Comparison of ENCODE assay signal across 22 mouse cellular contexts in genomic region chr13:91616050-91616449, GRCm38 (mm10).
DNase-seq lines count a peak whose midpoint lies in the region; ATAC-seq lines count a peak whose summit lies in the region.
"Had no signal": no experiment of that assay in that cellular context is flagged by ENCODE, and none has a peak within 500 bp of the region (broad histone marks: within the 10 kb centered on the region; RNA-seq: fewer than 3 reads in every experiment).

No protein-coding gene starts in this region.

- H3K9ac ChIP-seq in forebrain, embryonic 16.5 days (replicated peaks; ENCODE audit: low read depth, low read length): no peak overlapping the region
- no peak overlapping the region for H3K9ac ChIP-seq in forebrain, embryonic 15.5 days (replicated peaks)
- H3K9ac ChIP-seq in hindbrain, embryonic 13.5 days: no peak overlapping the region
- H3K9ac ChIP-seq in hindbrain, embryonic 12.5 days: no peak overlapping the region
- no peak overlapping the region for H3K9ac ChIP-seq in midbrain, embryonic 11.5 days (ENCODE audit: low read length)
- no peak overlapping the region for H3K9ac ChIP-seq in midbrain, embryonic 13.5 days (replicated peaks)
- H3K9ac ChIP-seq: embryonic facial prominence, embryonic 15.5 days; heart, embryonic 13.5 days had no signal

- no peak overlapping the region for H3K4me2 ChIP-seq in forebrain, embryonic 16.5 days (ENCODE audit: low read length)
- H3K4me2 ChIP-seq in forebrain, embryonic 15.5 days (replicated peaks): no peak overlapping the region
- H3K4me2 ChIP-seq in hindbrain, embryonic 13.5 days: no peak overlapping the region
- H3K4me2 ChIP-seq in hindbrain, embryonic 12.5 days (replicated peaks): no peak overlapping the region
- H3K4me2 ChIP-seq in midbrain, embryonic 11.5 days: no peak overlapping the region
- H3K4me2 ChIP-seq in midbrain, embryonic 13.5 days (replicated peaks): no peak overlapping the region
- H3K4me2 ChIP-seq: embryonic facial prominence, embryonic 15.5 days; heart, embryonic 13.5 days had no signal

- 67% methylated on average over 3 of the region's 3 CpGs for WGBS in forebrain, embryonic 16.5 days
- WGBS in forebrain, embryonic 15.5 days: 62% methylated on average over 3 of the region's 3 CpGs
- 76% methylated on average over 3 of the region's 3 CpGs for WGBS in hindbrain, embryonic 13.5 days
- 85% methylated on average over 3 of the region's 3 CpGs for WGBS in hindbrain, embryonic 12.5 days
- 92% methylated on average over 3 of the region's 3 CpGs for WGBS in midbrain, embryonic 11.5 days
- 85% methylated on average over 3 of the region's 3 CpGs for WGBS in midbrain, embryonic 13.5 days

- no peak overlapping the region for H3K27ac ChIP-seq in forebrain, embryonic 16.5 days (ENCODE audit: low read length)
- H3K27ac ChIP-seq in forebrain, embryonic 15.5 days (replicated peaks): no peak overlapping the region
- H3K27ac ChIP-seq in hindbrain, embryonic 13.5 days: 0 out of 2 replicates have a peak overlapping the region, but pooled peaks have one; percentile 44
- no peak overlapping the region for H3K27ac ChIP-seq in hindbrain, embryonic 12.5 days
- H3K27ac ChIP-seq in midbrain, embryonic 11.5 days (ENCODE audit: low read depth, low read length): no peak overlapping the region
- no peak overlapping the region for H3K27ac ChIP-seq in midbrain, embryonic 13.5 days
- H3K27ac ChIP-seq: embryonic facial prominence, embryonic 15.5 days; forebrain, embryonic 10.5 days; gastrocnemius, adult 2 months; heart, embryonic 13.5 days had no signal

- ATAC-seq in forebrain, embryonic 16.5 days: peak; percentile 57
- ATAC-seq in forebrain, embryonic 15.5 days (replicated peaks): no peak
- no peak for ATAC-seq in hindbrain, embryonic 13.5 days (ENCODE audit: low FRiP score)
- ATAC-seq in hindbrain, embryonic 12.5 days (ENCODE audit: low FRiP score): no peak
- no peak for ATAC-seq in midbrain, embryonic 11.5 days (ENCODE audit: low FRiP score)
- ATAC-seq in midbrain, embryonic 13.5 days: no peak
- ATAC-seq: activated CD4-positive, CD25-positive, alpha-beta regulatory T cell, adult 4 months; intestine, postnatal 0 days; Patski had no signal

- no peaks in the 10 kb centered on the region for H3K27me3 ChIP-seq in forebrain, embryonic 16.5 days (replicated peaks; ENCODE audit: control insufficient read depth, insufficient read depth, low read length)
- H3K27me3 ChIP-seq in forebrain, embryonic 15.5 days: no peaks in the 10 kb centered on the region
- no peaks in the 10 kb centered on the region for H3K27me3 ChIP-seq in hindbrain, embryonic 13.5 days
- H3K27me3 ChIP-seq in hindbrain, embryonic 12.5 days: no peaks in the 10 kb centered on the region
- H3K27me3 ChIP-seq in midbrain, embryonic 11.5 days (ENCODE audit: control insufficient read depth, insufficient read depth, low read length): no peaks in the 10 kb centered on the region
- H3K27me3 ChIP-seq in midbrain, embryonic 13.5 days: no peaks in the 10 kb centered on the region
- H3K27me3 ChIP-seq: CH12.LX; embryonic facial prominence, embryonic 15.5 days; heart, embryonic 13.5 days; Patski had no signal

- no peaks in the 10 kb centered on the region for H3K36me3 ChIP-seq in forebrain, embryonic 16.5 days (ENCODE audit: control insufficient read depth, insufficient read depth)
- H3K36me3 ChIP-seq in forebrain, embryonic 15.5 days: no peaks in the 10 kb centered on the region
- peaks cover 4% of the 10 kb centered on the region; the same call in 1 of the 2 replicates for H3K36me3 ChIP-seq in hindbrain, embryonic 13.5 days
- peaks cover 5% of the 10 kb centered on the region; the same call in 1 of the 2 replicates for H3K36me3 ChIP-seq in hindbrain, embryonic 12.5 days
- H3K36me3 ChIP-seq in midbrain, embryonic 11.5 days (ENCODE audit: control insufficient read depth, insufficient read depth, low read length): no peaks in the 10 kb centered on the region
- 0 out of 2 replicates have a peak, but pooled peaks cover 8% of the 10 kb centered on the region for H3K36me3 ChIP-seq in midbrain, embryonic 13.5 days

- no peaks in the 10 kb centered on the region for H3K4me1 ChIP-seq in forebrain, embryonic 16.5 days (replicated peaks; ENCODE audit: control insufficient read depth, insufficient read depth, low read length)
- H3K4me1 ChIP-seq in forebrain, embryonic 15.5 days: peaks cover 5% of the 10 kb centered on the region; the same call in 1 of the 2 replicates
- no peaks in the 10 kb centered on the region for H3K4me1 ChIP-seq in hindbrain, embryonic 13.5 days (replicated peaks)
- H3K4me1 ChIP-seq in hindbrain, embryonic 12.5 days: no peaks in the 10 kb centered on the region
- H3K4me1 ChIP-seq in midbrain, embryonic 11.5 days (ENCODE audit: control insufficient read depth, insufficient read depth, low read length): no peaks in the 10 kb centered on the region
- H3K4me1 ChIP-seq in midbrain, embryonic 13.5 days (replicated peaks): no peaks in the 10 kb centered on the region
- H3K4me1 ChIP-seq: embryonic facial prominence, embryonic 15.5 days; forebrain, embryonic 10.5 days had no signal

- H3K4me3 ChIP-seq in forebrain, embryonic 16.5 days (replicated peaks; ENCODE audit: low read length): no peak overlapping the region
- H3K4me3 ChIP-seq in forebrain, embryonic 15.5 days: no peak overlapping the region
- H3K4me3 ChIP-seq in hindbrain, embryonic 13.5 days: no peak overlapping the region
- H3K4me3 ChIP-seq in hindbrain, embryonic 12.5 days: no peak overlapping the region
- H3K4me3 ChIP-seq in midbrain, embryonic 11.5 days (ENCODE audit: low read depth, low read length): no peak overlapping the region
- H3K4me3 ChIP-seq in midbrain, embryonic 13.5 days (replicated peaks): no peak overlapping the region
- H3K4me3 ChIP-seq: embryonic facial prominence, embryonic 15.5 days; erythroblast, embryonic 14.5 days; forebrain, embryonic 10.5 days; gastrocnemius, adult 2 months; heart, embryonic 13.5 days had no signal

- DNase-seq in midbrain, embryonic 11.5 days (ENCODE audit: low spot score, missing footprints): peak; percentile 54
- DNase-seq: adrenal gland, postnatal 14 days; cerebellum, adult 2 months; cerebellum, postnatal 14 days; embryo, embryonic 11 days; gastrocnemius, adult 2 months; gastrocnemius, postnatal 25 days; heart, postnatal 4 days; kidney, adult 8-10 months had no signal

- H3K9me3 ChIP-seq in forebrain, embryonic 16.5 days (ENCODE audit: control insufficient read depth, low read length): no peaks in the 10 kb centered on the region
- no peaks in the 10 kb centered on the region for H3K9me3 ChIP-seq in forebrain, embryonic 15.5 days
- no peaks in the 10 kb centered on the region for H3K9me3 ChIP-seq in hindbrain, embryonic 13.5 days
- no peaks in the 10 kb centered on the region for H3K9me3 ChIP-seq in hindbrain, embryonic 12.5 days (replicated peaks)
- no peaks in the 10 kb centered on the region for H3K9me3 ChIP-seq in midbrain, embryonic 11.5 days (ENCODE audit: control insufficient read depth, low read length)
- no peaks in the 10 kb centered on the region for H3K9me3 ChIP-seq in midbrain, embryonic 13.5 days
- H3K9me3 ChIP-seq: embryonic facial prominence, embryonic 15.5 days; forebrain, embryonic 10.5 days; heart, embryonic 13.5 days had no signal
